Mouse (Mus musculus) right cerebral cortex, postnatal 25 days (tissue): Measurements from ENCODE around the gene Lhfp.
"Not testable (repeated sequence)": the region's sequence is repeated elsewhere in the genome, so short reads cannot be mapped to it uniquely, and the experiment has no call there.

ENCODE experiments used
- DNase-seq: peaks from one replicate; pipeline ENCODE4 v3.0.0; 2022

The Lhfp gene

DNA sequence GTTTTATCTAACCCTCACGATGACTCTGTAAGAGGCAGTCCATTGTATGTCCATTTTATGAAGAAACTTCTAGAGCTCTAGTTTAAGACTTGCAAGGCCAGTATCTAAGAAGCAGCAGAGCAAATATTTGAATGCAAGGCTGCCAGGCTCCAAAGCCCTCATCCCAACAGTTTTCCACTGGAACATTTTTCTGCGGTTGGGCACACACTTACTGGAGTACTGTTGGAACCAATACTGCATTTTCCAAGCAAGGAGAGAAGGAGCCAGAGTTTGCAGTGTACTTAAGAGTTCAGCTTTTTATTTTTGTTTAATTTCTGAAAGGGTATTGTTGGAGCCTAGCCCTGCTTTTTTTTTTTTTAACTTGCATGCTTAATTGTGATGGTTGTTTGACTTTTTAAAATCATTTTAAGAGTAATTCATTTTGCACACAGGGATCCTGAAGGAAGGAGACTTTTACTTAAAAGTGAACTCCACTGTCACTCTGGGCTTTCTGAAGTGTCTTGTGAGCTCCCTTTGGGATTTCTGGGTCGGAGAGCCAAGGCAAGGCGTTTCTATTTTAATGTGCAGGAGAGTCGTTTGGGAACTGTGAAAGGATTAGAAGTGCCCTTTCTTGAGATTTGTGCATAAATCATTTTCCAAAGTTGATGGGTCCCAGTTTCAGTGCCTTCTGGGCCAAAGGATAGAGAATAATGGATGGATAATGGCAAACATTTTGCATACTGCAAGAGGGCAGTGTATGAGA, 180.4 kb downstream of the Lhfp start:
- DNase-seq, result no peak

DNA sequence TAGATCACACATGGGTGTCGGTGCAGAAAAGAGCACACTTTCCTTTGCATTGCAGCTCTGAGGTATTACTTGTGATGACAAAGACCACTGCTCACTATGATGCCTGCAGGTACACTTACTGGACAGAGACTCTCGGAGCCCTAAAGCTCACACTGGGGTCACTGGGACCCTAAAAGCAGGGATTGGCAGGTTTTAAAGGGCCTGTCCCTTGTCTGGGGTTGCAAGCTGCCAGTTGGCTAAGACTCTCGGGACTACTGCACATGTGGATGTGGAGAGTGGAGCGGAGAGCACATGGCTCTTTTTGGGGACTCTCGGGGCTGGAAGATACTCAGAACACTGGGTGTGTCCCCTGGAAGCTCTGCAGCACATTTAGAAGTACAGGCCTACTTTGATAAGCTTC, 182.8 kb downstream of the Lhfp start:
- DNase-seq, result no peak

DNA sequence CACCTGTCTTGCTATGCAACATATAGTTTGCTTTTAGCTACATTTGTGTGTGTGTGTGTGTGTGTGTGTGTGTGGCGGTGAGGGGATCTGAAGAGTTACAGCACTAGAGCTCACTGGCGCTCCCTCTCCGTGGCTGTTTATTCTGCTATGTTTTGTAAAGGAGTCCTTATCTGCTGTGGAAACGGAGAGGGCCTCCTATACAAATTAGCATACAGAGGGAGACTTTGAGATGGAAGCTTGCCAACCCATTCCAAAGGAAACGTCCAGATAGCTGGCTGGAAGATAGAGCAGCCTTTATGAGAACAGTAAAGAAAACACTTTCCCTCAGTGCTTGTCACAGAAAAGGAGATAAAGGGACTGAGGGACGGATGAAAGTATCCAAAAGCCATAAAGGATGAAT, 184.4 kb downstream of the Lhfp start:
- DNase-seq, result no peak

DNA sequence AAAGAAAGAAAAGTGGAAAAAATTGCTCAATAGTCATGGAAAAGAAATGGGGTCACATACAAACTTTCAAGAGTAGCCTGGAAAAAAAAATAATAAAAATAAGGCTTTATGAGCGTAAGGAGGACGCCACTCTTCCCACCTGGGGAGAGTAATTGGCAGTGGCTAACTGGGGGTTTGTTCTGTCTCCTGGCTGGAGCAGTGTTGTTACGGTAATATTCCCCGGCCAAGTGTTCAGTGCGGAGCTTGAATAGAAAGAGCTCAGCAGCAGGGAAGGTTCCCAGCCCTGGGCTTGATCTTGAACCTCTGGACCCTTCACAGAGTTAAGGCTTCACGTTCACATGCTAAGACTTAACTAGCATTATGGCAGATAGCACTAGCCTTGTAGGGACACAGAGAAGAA, 184.9 kb downstream of the Lhfp start:
- no peak for DNase-seq

DNA sequence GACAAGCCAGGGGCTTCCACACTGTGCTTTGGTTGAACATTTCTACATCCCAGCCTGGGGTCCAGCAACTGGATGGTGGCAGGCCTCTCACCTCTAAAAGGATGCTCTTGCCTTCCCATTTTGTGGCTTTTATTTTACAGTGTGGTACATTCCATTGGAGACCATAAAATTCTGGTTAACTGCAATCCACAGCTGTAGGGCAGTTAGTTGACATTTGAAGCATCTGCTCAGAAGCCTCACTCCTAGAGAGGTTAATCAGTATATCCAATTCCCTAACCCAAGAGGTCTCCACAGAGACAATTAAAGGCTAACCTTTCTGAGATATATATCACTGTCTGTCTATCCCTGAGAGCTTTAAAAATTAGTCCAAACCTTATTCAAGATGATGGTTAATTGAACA, 186.5 kb downstream of the Lhfp start:
- no peak for DNase-seq

DNA sequence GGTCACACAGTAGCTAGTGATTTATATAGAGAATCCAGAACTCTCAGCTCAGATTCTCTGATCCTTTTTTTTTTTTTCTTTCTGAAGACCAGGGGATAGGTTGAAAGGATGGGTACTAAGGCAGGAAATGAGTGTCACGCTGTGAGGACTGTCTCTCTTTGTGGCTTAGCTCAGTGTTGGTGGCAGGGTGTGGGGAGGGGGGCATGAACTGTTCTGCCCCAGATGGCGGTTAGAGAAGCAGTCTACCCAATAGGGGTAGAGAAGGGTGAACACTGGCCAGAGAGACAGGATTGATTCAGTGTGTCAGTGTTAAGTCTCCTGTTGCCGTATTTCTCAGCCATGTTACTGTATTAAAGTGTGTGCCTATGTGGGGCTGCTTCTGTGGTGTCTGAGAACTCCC, 189.2 kb downstream of the Lhfp start:
- no peak for DNase-seq

DNA sequence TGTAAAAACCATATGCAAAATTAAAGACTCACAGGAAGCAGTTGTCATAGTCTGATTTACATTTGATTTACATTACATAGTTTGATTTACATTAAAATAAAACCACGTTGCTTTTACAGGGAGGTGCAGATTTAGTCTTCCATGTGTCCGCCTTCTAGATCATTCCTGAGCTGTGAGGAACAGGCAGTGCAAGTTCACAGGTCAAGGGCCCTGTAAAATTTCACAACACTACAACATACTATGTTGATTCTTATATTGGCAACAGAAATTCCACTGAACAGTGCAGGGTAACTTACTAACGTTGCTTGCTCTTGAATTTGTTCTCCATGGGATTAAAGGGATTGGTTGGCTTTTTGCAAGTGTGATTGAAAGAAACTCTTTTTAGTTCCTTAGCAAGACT, 189.8 kb downstream of the Lhfp start:
- no peak for DNase-seq

DNA sequence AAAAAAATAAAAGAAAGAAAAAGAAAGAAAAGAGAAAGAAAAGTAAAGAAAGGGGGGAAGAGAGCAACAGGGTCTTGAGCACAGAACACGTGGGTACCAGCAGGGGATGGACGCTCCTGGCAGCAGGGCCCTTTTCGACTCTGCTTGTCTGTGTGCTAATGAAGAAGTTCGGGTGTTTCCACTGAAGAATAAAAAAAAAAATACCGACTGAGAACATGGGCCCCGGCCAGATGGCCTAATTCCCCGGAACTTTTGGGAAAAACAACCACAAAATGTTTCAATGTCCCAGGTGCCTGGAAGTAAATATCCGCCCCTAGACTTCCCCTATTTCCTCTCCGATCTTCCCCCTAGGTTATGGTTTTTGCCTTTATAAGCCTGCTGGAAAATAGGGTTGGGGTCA, 191.1 kb downstream of the Lhfp start:
- DNase-seq, result not testable (repeated sequence)

DNA sequence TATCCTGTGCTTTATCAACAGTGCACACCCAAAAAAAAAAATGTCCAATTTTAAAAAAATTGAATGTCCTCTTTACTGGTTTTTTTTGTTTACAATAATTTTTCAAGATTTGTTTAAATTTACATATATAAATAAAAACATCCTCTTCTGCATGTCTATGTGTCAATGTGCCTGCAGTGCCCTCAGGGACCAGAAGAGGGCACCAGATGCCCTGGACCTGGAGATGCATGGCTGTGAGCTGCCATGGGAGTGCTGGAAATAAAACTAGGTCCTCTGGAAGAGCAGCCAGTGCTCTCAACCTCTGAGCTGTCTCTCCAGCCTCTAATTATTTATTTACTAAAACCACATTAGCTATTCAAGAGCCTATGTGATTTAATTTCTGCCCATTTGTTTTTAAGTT, 193.4 kb downstream of the Lhfp start:
- no peak for DNase-seq

DNA sequence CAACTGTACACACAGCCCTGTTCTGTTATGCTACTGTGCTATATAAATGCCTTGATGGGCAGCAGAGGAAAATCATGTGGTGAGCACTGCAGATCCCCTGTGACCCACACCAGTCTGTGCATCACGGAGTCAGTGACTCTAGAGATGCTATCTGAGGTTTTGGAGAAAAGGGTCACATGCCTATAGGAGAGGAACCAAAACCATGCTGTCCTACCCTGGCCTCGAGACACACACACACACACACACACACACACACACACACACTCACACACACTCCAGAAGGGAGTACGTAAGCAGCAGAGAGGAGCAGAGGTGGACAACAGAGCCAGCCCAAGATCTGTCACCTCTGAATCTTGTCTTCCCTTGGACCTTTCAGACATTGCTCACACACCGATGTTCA, 195.1 kb downstream of the Lhfp start:
- no peak for DNase-seq

DNA sequence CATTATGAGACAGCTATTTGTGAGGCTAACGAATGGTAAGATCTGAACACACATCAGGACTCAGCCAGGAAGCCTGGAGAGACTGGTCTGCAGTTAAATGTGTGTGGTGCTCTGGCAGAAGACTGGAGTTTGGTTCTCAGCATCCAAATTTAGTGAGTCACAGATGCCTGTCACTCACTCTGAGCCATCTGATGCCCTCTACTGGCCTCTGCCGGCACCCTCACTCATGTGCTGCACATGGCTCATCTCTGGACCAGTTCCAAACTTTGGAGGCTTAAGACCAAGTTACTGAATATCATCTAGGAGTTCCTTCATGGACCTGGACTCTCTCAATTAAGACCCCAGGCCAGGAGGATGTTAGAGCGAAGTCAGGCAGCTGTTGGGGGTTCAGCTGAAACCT, 198.8 kb downstream of the Lhfp start:
- no peak for DNase-seq

DNA sequence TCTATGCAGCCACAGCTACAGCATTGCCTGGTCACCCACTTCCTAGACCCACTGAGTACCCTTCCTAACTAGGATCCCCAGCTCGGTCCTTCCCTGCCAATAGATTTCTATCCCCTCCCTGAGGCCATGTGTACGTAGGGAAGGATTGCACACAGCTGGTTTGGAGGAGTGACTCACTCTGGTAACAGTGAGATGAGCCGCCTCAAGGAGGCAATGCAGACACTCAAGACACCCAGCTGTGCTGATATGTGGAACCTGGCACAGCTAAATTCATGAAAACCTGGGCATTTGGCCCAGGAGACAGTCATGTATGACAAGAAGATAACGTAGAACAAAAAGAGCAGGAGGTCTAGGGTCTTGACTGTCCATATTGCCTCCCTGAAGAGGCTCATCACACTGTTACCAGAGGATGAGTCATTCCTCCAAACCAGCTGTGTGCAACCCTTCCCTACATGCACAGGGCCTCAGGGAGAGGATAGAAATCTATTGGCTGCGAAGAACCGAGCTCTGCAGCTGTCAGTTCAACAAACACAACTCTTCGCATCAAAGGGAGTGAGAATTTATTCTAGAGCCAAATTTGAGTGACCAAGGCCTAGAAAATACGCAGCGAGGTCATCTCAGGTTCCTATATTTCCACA, 204.4 kb downstream of the Lhfp start:
- no peak for DNase-seq

DNA sequence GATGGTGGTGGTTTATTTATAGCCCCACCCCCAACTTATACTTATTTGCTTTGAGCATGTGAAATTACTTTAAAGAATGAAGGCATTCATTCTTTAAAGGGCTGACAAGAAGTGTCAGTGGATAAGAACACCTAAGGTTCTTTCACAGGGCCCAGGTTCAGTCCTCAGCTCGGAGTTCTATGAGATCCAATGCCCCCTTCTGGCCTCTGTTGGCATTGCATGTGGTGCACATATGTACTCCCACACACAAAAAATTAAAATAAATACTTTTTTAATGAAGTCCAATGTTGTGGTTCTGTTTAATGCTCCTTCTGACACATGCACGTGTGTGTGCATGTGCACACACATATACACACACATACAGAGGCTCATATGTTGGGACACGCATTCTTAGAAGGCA, 205.8 kb downstream of the Lhfp start:
- no peak for DNase-seq

DNA sequence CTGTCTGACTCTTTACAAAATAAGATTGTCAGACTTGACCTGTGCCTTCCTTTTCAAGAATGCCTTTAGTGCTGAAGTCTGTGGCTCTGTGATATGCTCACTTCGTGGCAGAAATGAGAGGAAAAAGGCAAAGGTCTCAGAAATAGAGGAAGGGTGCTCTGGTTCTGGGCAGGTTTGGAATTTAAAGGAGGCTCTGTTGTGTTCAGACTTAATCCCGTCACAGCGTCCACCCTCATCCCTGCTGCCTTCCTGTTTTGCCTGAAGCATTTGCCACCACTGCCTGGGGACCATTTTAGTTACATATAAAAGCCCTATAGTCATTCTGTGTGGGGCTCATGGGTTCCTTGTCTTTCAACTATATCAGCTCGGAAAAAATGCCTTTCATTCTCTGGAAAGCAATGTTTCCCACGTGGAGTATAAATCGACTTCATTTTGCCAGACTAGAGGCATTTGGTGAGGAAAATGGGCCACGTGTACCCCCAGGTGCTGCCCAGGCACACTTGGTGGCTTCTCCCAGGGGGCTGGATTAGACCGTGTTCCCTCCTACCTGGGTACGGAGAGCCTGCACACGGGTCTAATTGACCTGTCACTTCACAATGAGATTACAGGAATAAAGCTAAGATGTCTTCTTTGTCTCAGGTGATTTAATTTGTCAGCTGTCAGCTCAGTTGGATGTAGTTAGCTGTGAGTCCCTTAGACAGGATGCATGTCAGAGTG, 207.0 kb downstream of the Lhfp start:
- DNase-seq, result no peak

DNA sequence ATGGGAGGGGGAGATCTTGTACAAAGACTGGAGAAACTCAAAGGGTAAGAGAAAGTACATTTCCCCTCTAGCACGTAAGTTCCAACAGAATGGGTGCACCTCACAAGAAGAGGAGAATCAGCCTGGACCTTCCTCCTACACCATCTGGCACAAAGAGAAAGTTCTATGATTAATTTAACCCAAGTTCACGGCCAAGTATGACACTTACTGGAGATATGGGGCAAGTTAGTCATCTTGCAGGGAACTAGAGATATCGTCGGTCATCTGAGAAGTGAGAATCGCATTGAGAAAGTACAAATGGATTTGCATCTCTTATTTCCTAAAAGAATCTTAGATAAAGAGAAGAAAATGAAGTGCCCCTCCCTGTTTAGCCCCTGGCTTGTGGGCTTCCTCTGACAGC, 211.2 kb downstream of the Lhfp start:
- no peak for DNase-seq

DNA sequence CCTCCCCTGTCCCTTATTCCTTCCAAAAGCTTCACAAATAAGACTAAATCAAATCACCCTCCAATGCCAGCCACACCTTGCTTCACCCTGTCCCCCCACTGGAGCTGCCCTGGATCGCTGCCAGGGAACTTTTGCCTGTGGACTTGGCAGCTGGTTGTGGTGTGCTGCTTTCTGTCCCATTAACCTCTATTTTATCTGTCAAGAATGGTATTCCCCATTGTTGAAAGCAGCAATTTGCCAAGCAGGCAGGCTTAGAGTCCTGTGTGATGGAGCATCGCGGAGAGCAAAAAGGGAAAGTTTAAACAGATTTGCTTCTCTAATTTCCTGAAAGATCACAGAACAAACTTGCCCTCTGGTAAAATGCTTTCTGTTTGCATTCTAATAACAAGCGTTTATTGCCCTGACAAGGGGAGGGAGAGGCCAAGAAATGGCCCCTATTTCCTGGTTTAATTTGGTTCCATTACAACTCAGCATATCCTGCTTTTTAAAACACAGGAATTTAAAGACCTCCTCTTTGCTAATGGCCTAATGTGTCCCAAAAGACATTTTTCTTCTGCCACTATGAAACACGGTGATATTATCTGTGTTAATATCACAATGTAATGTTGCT, 212.0 kb downstream of the Lhfp start:
- DNase-seq, result no peak

DNA sequence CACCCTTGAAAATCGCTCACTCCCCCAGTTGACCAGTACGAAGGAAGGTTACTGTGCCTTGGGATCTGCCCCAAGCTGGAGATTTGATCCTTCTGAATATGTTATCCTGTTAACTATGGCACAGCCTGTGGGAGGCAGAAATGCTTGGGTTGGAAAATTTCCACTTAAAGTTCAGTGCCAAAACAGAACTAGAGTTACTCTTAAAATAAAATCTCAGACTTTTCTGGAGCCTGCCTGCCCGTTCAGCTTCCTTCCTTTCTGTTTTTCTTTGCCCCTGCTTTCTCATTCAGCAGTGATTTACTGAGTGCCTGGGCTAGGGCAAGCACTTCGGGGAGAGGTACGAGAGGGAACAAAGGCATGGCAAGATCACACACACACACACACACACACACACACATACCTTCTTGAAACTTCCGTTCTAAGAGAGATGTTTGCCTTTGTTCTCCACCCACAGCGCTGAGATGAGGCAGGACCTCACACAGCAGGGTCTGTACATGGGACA, 217.4 kb downstream of the Lhfp start:
- no peak for DNase-seq

DNA sequence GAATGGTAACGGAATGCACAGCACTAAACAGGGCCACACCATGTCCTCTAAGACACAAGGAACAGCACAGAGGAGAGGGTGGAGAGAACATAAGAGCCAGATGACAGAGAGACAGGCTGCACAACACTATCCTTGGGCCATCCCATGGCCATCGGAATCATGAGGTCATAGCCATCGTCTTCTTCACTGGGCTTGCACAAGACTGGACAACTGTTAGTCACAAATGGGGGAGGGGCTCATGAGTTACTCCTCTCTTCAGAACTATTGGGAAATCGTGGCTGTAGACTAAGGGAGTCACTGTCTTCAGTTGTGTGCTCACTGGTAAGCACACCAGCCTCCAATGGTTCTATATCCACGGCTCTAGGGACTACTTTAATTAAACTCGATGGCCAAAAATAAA, 224.8 kb downstream of the Lhfp start:
- no peak for DNase-seq

DNA sequence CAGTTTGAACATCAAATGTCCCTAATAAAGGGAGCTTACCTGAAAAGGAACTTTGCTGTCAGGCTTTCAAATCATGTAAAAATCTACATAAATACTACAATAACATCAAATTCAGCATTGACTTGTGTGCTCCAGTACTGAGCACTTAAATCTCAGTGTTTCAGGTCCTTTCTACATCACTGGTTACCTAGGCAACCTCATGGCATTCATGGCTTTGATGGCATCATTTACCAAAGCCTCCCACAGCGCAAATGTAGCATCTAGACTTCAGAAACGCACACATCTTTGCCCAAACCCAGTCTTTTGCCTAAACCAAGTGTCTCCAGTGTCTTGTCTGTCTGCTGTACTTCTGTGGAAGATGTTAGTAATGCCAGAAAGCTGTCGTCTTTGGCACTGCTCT, 225.7 kb downstream of the Lhfp start:
- DNase-seq, result no peak

DNA sequence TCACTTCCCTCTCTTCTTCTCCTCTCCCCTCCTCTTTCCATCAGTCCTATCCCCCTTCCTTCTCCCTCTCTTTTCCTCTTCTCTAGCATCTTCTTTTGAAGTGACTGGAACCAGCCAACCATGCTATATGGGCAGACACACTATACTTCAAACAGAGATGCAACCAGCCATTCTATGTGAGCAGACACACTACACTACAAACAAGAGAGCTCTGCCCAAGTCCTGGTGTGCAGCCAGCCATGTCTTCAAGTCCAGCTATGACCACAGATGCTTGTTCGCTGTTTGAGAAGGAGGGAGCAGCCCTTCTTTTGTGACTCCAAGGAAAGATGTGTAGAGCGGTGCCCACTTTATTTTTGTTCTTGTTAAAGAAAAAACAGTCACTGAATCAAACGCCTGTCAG, 231.9 kb downstream of the Lhfp start:
- DNase-seq, result no peak

DNA sequence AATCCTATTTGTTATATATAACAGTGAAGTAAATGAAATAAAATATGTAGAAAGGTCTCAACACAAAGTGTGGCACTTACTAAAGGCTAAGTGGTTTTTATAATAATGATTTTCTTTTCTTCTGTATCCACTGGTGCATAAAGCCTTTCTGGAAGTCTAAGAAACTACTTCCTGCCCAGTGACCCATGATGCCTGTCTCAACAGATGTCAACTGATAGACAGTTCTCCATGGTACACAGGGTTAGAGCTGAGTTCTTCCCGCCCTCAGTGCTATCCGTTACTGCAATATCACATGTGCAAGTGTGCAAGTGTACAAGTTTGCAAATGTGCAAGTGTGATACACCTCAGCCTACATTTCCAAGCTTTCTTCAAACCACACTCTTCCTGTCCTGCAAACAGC, 236.7 kb downstream of the Lhfp start:
- DNase-seq, result no peak

DNA sequence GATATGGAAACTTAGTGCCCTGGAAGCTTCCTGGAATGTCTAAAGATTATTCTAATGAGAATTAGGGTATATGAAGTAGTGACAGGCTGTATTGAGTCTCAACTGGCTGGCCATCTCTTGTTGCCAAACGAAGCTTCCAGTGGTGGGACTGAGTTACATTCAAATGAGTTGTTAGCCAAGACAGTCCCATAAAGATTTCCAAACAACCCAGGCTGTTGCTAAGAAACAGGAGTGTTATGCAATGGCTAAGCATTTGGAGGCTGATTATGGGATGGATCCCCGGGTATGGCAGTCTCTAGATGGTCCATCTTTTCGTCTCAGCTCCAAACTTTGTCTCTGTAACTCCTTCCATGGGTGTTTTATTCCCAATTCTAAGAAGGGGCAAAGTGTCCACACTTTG, 240.7 kb downstream of the Lhfp start:
- not testable (repeated sequence) for DNase-seq

DNA sequence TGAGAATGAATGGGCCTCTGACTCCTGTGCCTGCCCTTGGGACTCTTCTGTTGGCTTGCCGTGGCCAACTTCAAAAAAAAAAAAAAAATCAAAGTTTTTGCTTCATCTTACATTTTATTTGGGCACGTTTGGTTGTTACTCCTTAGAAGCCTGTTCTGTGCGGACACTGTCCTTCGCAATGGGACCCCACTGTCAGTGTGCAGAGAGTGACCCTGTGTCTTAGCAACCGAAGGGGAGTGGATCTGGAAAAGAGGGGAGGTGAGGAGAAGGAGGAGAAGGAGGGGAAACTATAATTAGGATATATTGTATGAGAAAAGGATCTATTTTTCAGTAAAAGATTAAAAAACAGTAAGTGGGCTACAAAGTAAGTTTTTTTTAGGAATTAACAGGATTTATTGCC, 242.7 kb downstream of the Lhfp start:
- DNase-seq, result no peak
